Mouse (Mus musculus) stomach, embryonic 15.5 days (tissue): Measurements from ENCODE around the gene Rmdn2. TPM values are rescaled to one million over a fixed set of nuclear protein-coding genes. Genes with fewer than 3 reads are reported as not detected.

ENCODE experiments used
- ATAC-seq: fragments of 200-750 bp; cut with Nextera tagmentation; 2 replicates; pipeline ENCODE4 v1.8.0; 2017; ENCODE audit warnings: low read depth, moderate number of reproducible peaks, moderate TSS enrichment; ENCODE audit not compliant: insufficient read depth, low FRiP score
- H3K27ac ChIP-seq: fragments of 300-500 bp; sonication (generic); 2 replicates; pipeline ENCODE4 v1.5.1; 2015; ENCODE audit warnings: mild to moderate bottlenecking, inconsistent platforms
- H3K27me3 ChIP-seq: fragments of 300-500 bp; sonication (generic); replicated peaks from 2 replicates; pipeline ENCODE4 v1.6.1; 2015; ENCODE audit warnings: inconsistent platforms
- H3K36me3 ChIP-seq: fragments of 300-500 bp; sonication (generic); 2 replicates; pipeline ENCODE4 v1.6.1; 2015; ENCODE audit warnings: inconsistent platforms
- H3K4me1 ChIP-seq: fragments of 300-500 bp; sonication (generic); 2 replicates; pipeline ENCODE4 v1.6.1; 2015; ENCODE audit warnings: inconsistent platforms
- H3K4me2 ChIP-seq: fragments of 300-500 bp; sonication (generic); 2 replicates; pipeline ENCODE4 v1.6.1; 2015; ENCODE audit warnings: mild to moderate bottlenecking, inconsistent platforms
- H3K4me3 ChIP-seq: fragments of 300-500 bp; sonication (generic); replicated peaks from 2 replicates; pipeline ENCODE4 v1.5.1; 2015; ENCODE audit warnings: inconsistent platforms
- H3K9ac ChIP-seq: fragments of 300-500 bp; sonication (generic); 2 replicates; pipeline ENCODE4 v1.6.1; 2015; ENCODE audit warnings: inconsistent platforms
- H3K9me3 ChIP-seq: fragments of 300-500 bp; sonication (generic); 2 replicates; pipeline ENCODE4 v1.6.1; 2016; ENCODE audit warnings: inconsistent platforms
- WGBS: fragments of 180-500 bp; shearing (Covaris S2); methylation state at CpG from one replicate; pipeline ENCODE4 v1.1.7; 2015; 5-methylcytosine and 5-hydroxymethylcytosine counted together
- polyA plus RNA-seq: library from polyadenylated mRNA; unstranded; fragments of >200 nt; fragmentation: Nextera tagmentation; extraction: Ambion mirVana; gene quantifications from 2 replicates; pipeline ENCODE4 v1.2.1, GENCODE M21; 2015

Gene Rmdn2
- polyA plus RNA-seq, 1 experiment from 2014 or later, result 8.9 TPM

DNA sequence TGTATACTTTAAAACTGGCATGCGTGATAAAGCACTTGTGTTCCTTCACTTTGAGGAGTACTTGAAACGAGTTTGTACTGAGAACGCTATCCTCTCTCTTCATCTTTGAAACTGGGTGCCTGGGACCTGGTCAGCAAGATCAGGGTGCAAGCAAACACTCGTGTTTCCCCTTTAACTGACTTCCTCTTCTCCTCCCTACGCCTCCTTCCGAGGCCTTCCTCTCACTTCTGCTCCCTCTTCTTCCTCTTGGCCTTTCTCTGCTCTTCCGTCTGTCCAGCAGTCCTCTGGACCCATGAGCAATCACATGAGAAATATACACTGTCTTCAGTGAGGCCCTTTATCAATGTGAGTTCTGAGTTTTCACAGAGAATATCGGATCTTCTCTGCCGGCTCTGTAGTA, 50.2 kb downstream of the Rmdn2 start:
- 75% methylated on average over 9 of the region's 9 CpGs for WGBS

GRCm38 (mm10) chr17:79663393-79664105, 51.9 kb downstream of the Rmdn2 start:
- Histone ChIP-seq H3K9me3 (no peaks in the 10 kb centered on the region), H3K27ac (no peak overlapping the region), H3K4me1 (no peaks in the 10 kb centered on the region), H3K9ac (no peak overlapping the region), H3K4me3 (no peak overlapping the region), H3K4me2 (no peak overlapping the region), H3K27me3 (no peaks in the 10 kb centered on the region), H3K36me3 (no peaks in the 10 kb centered on the region)
- ATAC-seq, result no peak
- WGBS, result 17% methylated on average over 3 of the region's 3 CpGs

More for the DNA sequence above, 50.2 kb downstream of the Rmdn2 start:
- H3K27ac ChIP-seq, result no peak overlapping the region
- H3K4me3 ChIP-seq, result no peak overlapping the region
- no peak overlapping the region for H3K9ac ChIP-seq
- H3K4me1 ChIP-seq, result no peaks in the 10 kb centered on the region
- no peaks in the 10 kb centered on the region for H3K36me3 ChIP-seq
- H3K9me3 ChIP-seq, result no peaks in the 10 kb centered on the region
- no peak overlapping the region for H3K4me2 ChIP-seq
- ATAC-seq, result no peak
- H3K27me3 ChIP-seq, result no peaks in the 10 kb centered on the region

GRCm38 (mm10) chr17:79664106-79664417, 52.4 kb downstream of the Rmdn2 start:
- H3K9me3 ChIP-seq, result no peaks in the 10 kb centered on the region
- no peaks in the 10 kb centered on the region for H3K36me3 ChIP-seq
- no peak for ATAC-seq
- no peaks in the 10 kb centered on the region for H3K4me1 ChIP-seq
- no peaks in the 10 kb centered on the region for H3K27me3 ChIP-seq
- WGBS, result 84% methylated on average over 2 of the region's 2 CpGs
- H3K4me2 ChIP-seq, result no peak overlapping the region
- H3K4me3 ChIP-seq, result no peak overlapping the region
- H3K27ac ChIP-seq, result no peak overlapping the region
- no peak overlapping the region for H3K9ac ChIP-seq

DNA sequence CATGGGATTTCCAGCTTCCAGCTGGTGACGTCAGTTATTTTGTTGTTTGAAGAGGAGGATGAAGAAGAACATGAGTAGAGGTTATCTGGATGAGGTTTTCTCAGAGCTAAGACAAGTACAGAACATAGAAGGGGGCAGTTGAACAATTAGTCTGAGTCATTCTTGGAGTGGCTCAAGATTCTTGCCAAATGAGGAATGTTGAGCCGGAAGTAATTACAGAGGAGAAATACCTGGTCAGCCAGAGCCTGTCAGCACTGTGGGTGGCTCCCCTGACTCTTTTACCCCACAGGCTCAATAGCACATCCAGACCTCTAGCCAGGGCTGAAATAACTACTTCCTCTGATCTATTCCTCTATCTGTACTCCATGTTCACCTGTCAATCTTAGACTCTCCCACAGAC, 59.2 kb downstream of the Rmdn2 start:
- Histone ChIP-seq H3K4me3 (no peak overlapping the region), H3K27ac (no peak overlapping the region), H3K27me3 (no peaks in the 10 kb centered on the region), H3K36me3 (no peaks in the 10 kb centered on the region), H3K4me1 (no peaks in the 10 kb centered on the region), H3K9ac (no peak overlapping the region), H3K9me3 (no peaks in the 10 kb centered on the region), H3K4me2 (no peak overlapping the region)
- ATAC-seq, result no peak
- WGBS, result 70% methylated on average over 2 of the region's 2 CpGs

GRCm38 (mm10) chr17:79695106-79695505, 83.4 kb downstream of the Rmdn2 start:
- WGBS, result 71% methylated on average over 4 of the region's 4 CpGs
- no peaks in the 10 kb centered on the region for H3K9me3 ChIP-seq

GRCm38 (mm10) chr17:79695541-79695940, 83.9 kb downstream of the Rmdn2 start:
- no peak overlapping the region for H3K4me2 ChIP-seq
- no peak overlapping the region for H3K27ac ChIP-seq
- no peaks in the 10 kb centered on the region for H3K4me1 ChIP-seq
- H3K9ac ChIP-seq, result no peak overlapping the region
- H3K27me3 ChIP-seq, result no peaks in the 10 kb centered on the region
- 94% methylated on average over 6 of the region's 6 CpGs for WGBS
- ATAC-seq, result no peak
- no peak overlapping the region for H3K4me3 ChIP-seq
- no peaks in the 10 kb centered on the region for H3K9me3 ChIP-seq
- no peaks in the 10 kb centered on the region for H3K36me3 ChIP-seq

More at GRCm38 (mm10) chr17:79695106-79695505, 83.4 kb downstream of the Rmdn2 start:
- no peak overlapping the region for H3K9ac ChIP-seq
- no peaks in the 10 kb centered on the region for H3K36me3 ChIP-seq
- no peak overlapping the region for H3K27ac ChIP-seq
- no peak overlapping the region for H3K4me2 ChIP-seq
- H3K4me3 ChIP-seq, result no peak overlapping the region
- ATAC-seq, result no peak
- H3K4me1 ChIP-seq, result no peaks in the 10 kb centered on the region
- no peaks in the 10 kb centered on the region for H3K27me3 ChIP-seq

- no peak overlapping the region for H3K4me3 ChIP-seq
- no peak for ATAC-seq
- H3K9ac ChIP-seq, result no peak overlapping the region
- no peaks in the 10 kb centered on the region for H3K9me3 ChIP-seq
- no peak overlapping the region for H3K4me2 ChIP-seq
- 38% methylated on average over 1 of the region's 1 CpGs for WGBS
- H3K36me3 ChIP-seq, result no peaks in the 10 kb centered on the region
- no peaks in the 10 kb centered on the region for H3K27me3 ChIP-seq
- H3K27ac ChIP-seq, result no peak overlapping the region
- no peaks in the 10 kb centered on the region for H3K4me1 ChIP-seq
These were observed 87.5 kb downstream of the Rmdn2 start for GRCm38 (mm10) chr17:79699197-79699596.

DNA sequence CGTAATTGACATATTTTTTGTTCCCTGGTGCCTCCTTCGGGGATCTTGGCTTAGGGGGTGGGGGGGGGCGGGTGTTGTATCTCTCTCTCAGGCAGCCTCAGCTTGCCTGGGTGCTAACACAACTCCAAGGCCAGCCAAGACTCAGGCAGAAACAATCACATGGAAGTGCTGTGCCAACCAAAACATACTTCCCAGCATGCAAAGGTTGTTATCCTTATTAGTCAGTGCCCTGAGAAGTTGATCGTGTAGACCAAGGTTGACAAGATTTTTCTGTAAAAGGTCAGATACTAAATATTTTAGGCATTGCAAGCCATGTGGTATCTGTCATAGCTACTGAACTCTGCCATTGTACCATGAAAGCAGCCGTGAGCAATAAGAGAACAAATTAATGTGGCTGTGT, 89.2 kb downstream of the Rmdn2 start:
- H3K4me1 ChIP-seq, result no peaks in the 10 kb centered on the region
- no peak for ATAC-seq
- WGBS, result 73% methylated on average over 5 of the region's 5 CpGs
- no peak overlapping the region for H3K9ac ChIP-seq
- H3K4me3 ChIP-seq, result no peak overlapping the region
- no peaks in the 10 kb centered on the region for H3K36me3 ChIP-seq
- H3K4me2 ChIP-seq, result no peak overlapping the region
- H3K27ac ChIP-seq, result no peak overlapping the region
- H3K27me3 ChIP-seq, result no peaks in the 10 kb centered on the region
- H3K9me3 ChIP-seq, result no peaks in the 10 kb centered on the region

DNA sequence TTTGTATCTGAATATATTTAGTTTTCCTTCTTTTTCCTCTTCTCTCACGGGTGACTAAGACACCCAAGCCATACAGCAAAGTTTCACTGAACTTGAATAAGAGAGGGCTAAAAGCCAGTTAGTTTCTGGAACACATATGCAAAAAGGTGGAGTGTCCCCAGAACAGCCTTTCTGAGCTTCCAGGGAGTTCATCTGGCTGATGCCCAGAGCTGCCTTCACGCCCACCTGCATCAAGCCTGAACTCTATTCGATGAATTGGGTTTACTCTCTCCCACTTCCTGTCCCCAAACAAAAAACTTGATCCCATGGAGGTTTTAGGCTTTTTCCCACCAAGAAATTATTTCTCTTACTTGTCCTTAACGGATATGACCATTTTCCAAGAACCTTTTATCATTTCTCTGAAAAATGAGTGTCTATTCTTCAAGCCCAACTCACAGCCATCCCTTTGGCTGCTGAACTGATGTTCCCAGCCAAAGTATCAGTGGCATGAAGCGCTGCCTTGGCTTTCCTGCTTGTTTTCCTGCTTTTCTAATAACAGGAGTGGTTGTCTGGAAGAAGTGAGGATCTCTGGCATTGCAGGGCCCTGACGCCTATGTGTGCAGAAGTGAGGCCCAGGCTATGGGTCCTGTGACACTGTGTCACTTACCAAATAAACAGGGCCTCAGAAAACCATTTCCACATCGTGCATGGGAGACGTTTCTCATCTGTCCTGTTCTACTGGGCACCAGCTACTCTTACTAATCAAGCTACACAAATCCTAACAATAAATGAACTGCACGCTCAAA, 94.2 kb downstream of the Rmdn2 start:
- no peak for ATAC-seq
- H3K9ac ChIP-seq, result no peak overlapping the region
- no peak overlapping the region for H3K4me2 ChIP-seq
- H3K27ac ChIP-seq, result no peak overlapping the region
- WGBS, result 60% methylated on average over 9 of the region's 9 CpGs
- H3K27me3 ChIP-seq, result peaks cover 7% of the 10 kb centered on the region
- H3K4me1 ChIP-seq, result no peaks in the 10 kb centered on the region
- H3K4me3 ChIP-seq, result no peak overlapping the region
- H3K9me3 ChIP-seq, result no peaks in the 10 kb centered on the region
- H3K36me3 ChIP-seq, result no peaks in the 10 kb centered on the region

DNA sequence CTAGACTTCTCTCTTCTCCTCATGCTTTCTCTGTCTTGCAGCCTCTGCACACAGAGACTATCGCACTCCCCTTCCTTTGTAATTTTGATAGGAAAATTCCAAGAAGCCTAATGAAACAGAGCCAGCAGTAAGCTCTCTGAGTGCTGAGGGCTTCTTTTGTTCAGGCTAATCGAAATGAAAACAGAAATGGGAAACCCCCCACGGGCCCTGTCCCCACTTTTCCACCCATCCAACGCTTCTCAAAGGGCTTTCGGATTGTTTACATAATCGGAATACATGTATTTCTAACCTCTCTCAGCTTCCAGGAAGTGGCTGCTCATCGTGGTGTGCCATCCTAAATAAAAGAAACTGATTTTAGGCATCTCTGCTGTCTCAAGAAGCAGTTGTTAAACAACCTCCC, 96.5 kb downstream of the Rmdn2 start:
- H3K4me3 ChIP-seq, result no peak overlapping the region
- H3K4me2 ChIP-seq, result no peak overlapping the region
- no peaks in the 10 kb centered on the region for H3K36me3 ChIP-seq
- no peaks in the 10 kb centered on the region for H3K9me3 ChIP-seq
- no peak overlapping the region for H3K27ac ChIP-seq
- peaks cover 19% of the 10 kb centered on the region for H3K27me3 ChIP-seq
- WGBS, result 18% methylated on average over 7 of the region's 7 CpGs
- H3K9ac ChIP-seq, result no peak overlapping the region
- ATAC-seq, result no peak
- peaks cover 7% of the 10 kb centered on the region; the same call in 1 of the 2 replicates for H3K4me1 ChIP-seq

GRCm38 (mm10) chr17:79709718-79710117, 98.1 kb downstream of the Rmdn2 start:
- Histone ChIP-seq H3K9me3 (no peaks in the 10 kb centered on the region), H3K4me2 (no peak overlapping the region), H3K9ac (no peak overlapping the region), H3K4me1 (peaks cover 22% of the 10 kb centered on the region), H3K36me3 (no peaks in the 10 kb centered on the region), H3K27ac (no peak overlapping the region), H3K27me3 (peaks cover 34% of the 10 kb centered on the region), H3K4me3 (no peak overlapping the region)
- WGBS, result 71% methylated on average over 1 of the region's 1 CpGs
- no peak for ATAC-seq

GRCm38 (mm10) chr17:79710246-79710842, 98.7 kb downstream of the Rmdn2 start:
- Histone ChIP-seq H3K9ac (no peak overlapping the region), H3K36me3 (no peaks in the 10 kb centered on the region), H3K9me3 (no peaks in the 10 kb centered on the region), H3K27me3 (peaks cover 35% of the 10 kb centered on the region), H3K4me3 (no peak overlapping the region), H3K4me2 (no peak overlapping the region), H3K27ac (no peak overlapping the region), H3K4me1 (peaks cover 27% of the 10 kb centered on the region)
- no peak for ATAC-seq
- WGBS, result 36% methylated on average over 15 of the region's 15 CpGs
